In genomic region chr10:60398051-60398814, GRCm38 (mm10) we compare ENCODE assay signal across 15 mouse cellular contexts. TPM values are rescaled to one million over a fixed set of nuclear protein-coding genes. Genes with fewer than 3 reads are reported as not detected.
DNase-seq lines count a peak whose midpoint lies in the region; ATAC-seq and TF ChIP-seq lines count a peak whose summit lies in the region.
"Had no signal": no experiment of that assay in that cellular context is flagged by ENCODE, and none has a peak within 500 bp of the region (broad histone marks: within the 10 kb centered on the region; RNA-seq: fewer than 3 reads in every experiment).

No protein-coding gene starts in this region.

- H3K27me3 ChIP-seq in cerebellum, adult 2 months (ENCODE audit: control insufficient read depth, insufficient read depth, low read length): no peaks in the 10 kb centered on the region
- H3K27me3 ChIP-seq: liver, embryonic 13.5 days had no signal

- no peak overlapping the region for H3K27ac ChIP-seq in layer of hippocampus, adult 2 months
- H3K27ac ChIP-seq in cerebellum, adult 2 months (ENCODE audit: insufficient read depth, low read length): no peak overlapping the region
- H3K27ac ChIP-seq: heart, embryonic 13.5 days; liver, embryonic 13.5 days had no signal

- 91% methylated on average over 10 of the region's 10 CpGs for WGBS in cerebellum, adult 2 months

- peak; percentile 40; the same call in 1 of the 2 replicates for TF ChIP-seq CTCF in layer of hippocampus, adult 2 months (conservative IDR thresholded peaks at IDR 0.05)
- TF ChIP-seq CTCF in cerebellum, adult 2 months (IDR thresholded peaks at IDR 0.05; ENCODE audit: borderline replicate concordance, insufficient read depth, low read depth, low read length): no peak

- H3K4me1 ChIP-seq in cerebellum, adult 2 months (ENCODE audit: control insufficient read depth, insufficient read depth, low read length): no peaks in the 10 kb centered on the region
- H3K4me1 ChIP-seq: liver, embryonic 13.5 days had no signal

- TF ChIP-seq POLR2A in cerebellum, adult 2 months (IDR thresholded peaks at IDR 0.05; ENCODE audit: borderline replicate concordance, insufficient read depth, low read length): no peak

- ATAC-seq in megakaryocyte, adult 5-6 weeks (ENCODE audit: poor library complexity, severe bottlenecking): peak; percentile 87
- ATAC-seq in cerebellum, adult (ENCODE audit: insufficient number of reproducible peaks, low FRiP score, low TSS enrichment): no peak
- ATAC-seq: forebrain, embryonic 14.5 days; intestine, embryonic 16.5 days had no signal

- DNase-seq in layer of hippocampus, adult 2 months (ENCODE audit: low spot score in 2 of 2): no peak
- DNase-seq in layer of hippocampus, postnatal 10 days (ENCODE audit: low spot score in 2 of 2): no peak
- DNase-seq in A20 (ENCODE audit: low read depth, low spot score) (peak; percentile 78), NIH3T3 (ENCODE audit: low read depth) (peak; percentile 60)
- DNase-seq in cerebellum, adult 2 months: no peak
- DNase-seq in layer of hippocampus, postnatal 25 days (ENCODE audit: extremely low spot score in 1 of 2, low spot score in 1 of 2): no peak
- DNase-seq: adrenal gland, postnatal 25 days; liver, embryonic 13.5 days had no signal

- no peak overlapping the region for H3K4me3 ChIP-seq in layer of hippocampus, adult 2 months
- H3K4me3 ChIP-seq in cerebellum, adult 2 months (replicated peaks; ENCODE audit: insufficient read depth, low read depth, low read length): no peak overlapping the region
- H3K4me3 ChIP-seq: heart, embryonic 13.5 days; liver, embryonic 13.5 days had no signal

RNA-seq across cellular contexts. Expression of gene Gm17455, which starts 1.3 kb away (rescaled TPM):
- not detected for total RNA-seq in layer of hippocampus, adult 2 months (2021)
- 1 to 10 TPM; 3.6 to 3.7 TPM for total RNA-seq in layer of hippocampus, postnatal 10 days (2021)
- 0.91 and 1.0 TPM in 2 replicates for total RNA-seq in megakaryocyte, adult 5-6 weeks (2015)
- 0.20 TPM in 1 of 2 replicates, not detected in the other for total RNA-seq in megakaryocyte, adult 5-6 weeks (2017)
- 1.7 TPM in 2 replicates for polyA plus RNA-seq in cerebellum, adult 2 months (2012; rRNA removed)
- 1 to 10 TPM in 1 of 2 experiments, under 1 TPM in 1; 0.34 to 1.2 TPM for total RNA-seq in layer of hippocampus, postnatal 25 days (2021)
- total RNA-seq: adrenal gland, postnatal 25 days; gastrocnemius, adult 8-10 months; hematopoietic stem cell, adult 5-6 weeks had no signal
- polyA plus RNA-seq: liver, embryonic 13.5 days had no signal

RNA-seq across cellular contexts. Expression of gene Vsir, which starts 51.6 kb away (rescaled TPM):
- 10 to 100 TPM; 17.6 to 23.2 TPM for total RNA-seq in layer of hippocampus, adult 2 months (2021)
- 10 to 100 TPM; 15.3 TPM for total RNA-seq in layer of hippocampus, postnatal 10 days (2021)
- 267 and 312 TPM in 2 replicates for total RNA-seq in megakaryocyte, adult 5-6 weeks (2015)
- 783 and 809 TPM in 2 replicates for total RNA-seq in megakaryocyte, adult 5-6 weeks (2017)
- polyA plus RNA-seq in cerebellum, adult 2 months (2012; rRNA removed): 15.8 and 17.0 TPM in 2 replicates
- total RNA-seq in layer of hippocampus, postnatal 25 days (2021): 10 to 100 TPM; 25.2 to 25.9 TPM

Comparison
In these comparisons a context has a peak if more than half of its experiments do, and no peak if none do; other contexts are left out.
1. DNase-seq: peak in A20 (single experiment) and NIH3T3 (single experiment); none in layer of hippocampus, adult 2 months (0 of 2), layer of hippocampus, postnatal 10 days (0 of 2), cerebellum, adult 2 months (0 of 2) and layer of hippocampus, postnatal 25 days (0 of 2).
2. RNA of gene Vsir, which starts 51.6 kb away (total RNA-seq): 267 to 809 TPM in megakaryocyte, adult 5-6 weeks; 25.2 to 25.9 TPM in layer of hippocampus, postnatal 25 days, 17.6 to 23.2 TPM in layer of hippocampus, adult 2 months and 15.3 TPM in layer of hippocampus, postnatal 10 days; every median in the first group is over 4 times any median in the second.